Comparison of ENCODE assay signal across 16 mouse cellular contexts in the genomic region with DNA sequence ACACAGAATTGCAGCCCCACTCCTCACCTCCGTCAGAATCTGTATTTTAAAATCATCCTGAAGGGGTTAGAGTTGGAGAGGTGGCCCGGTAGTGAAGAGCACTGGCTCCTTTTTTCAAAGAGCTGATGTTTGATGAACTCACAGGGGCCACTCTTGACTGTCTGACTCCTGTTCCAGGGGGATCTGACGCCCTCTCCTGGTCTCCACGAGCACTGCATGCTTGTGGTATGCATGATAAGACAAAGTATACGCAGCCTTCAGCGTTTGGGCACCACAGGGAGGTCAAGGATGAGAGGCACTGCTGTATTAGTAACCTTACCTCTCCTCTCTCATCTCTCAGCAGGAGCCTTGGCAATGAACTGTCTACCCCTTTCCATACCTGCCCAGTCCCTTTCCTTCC. TPM values are rescaled to one million over a fixed set of nuclear protein-coding genes. Genes with fewer than 3 reads are reported as not detected.
DNase-seq lines count a peak whose midpoint lies in the region; ATAC-seq and TF ChIP-seq lines count a peak whose summit lies in the region.
"Had no signal": no experiment of that assay in that cellular context is flagged by ENCODE, and none has a peak within 500 bp of the region (broad histone marks: within the 10 kb centered on the region; RNA-seq: fewer than 3 reads in every experiment).

No protein-coding gene starts in this region.

- no peak for DNase-seq in kidney, postnatal 0 days (ENCODE audit: low spot score)
- DNase-seq in kidney, adult 18-20 months = no peak
- DNase-seq in thymus, postnatal 4 days = peak; percentile 51
- DNase-seq in thymus, adult 18-20 months = no peak
- DNase-seq in retina, embryonic 14.5 days (ENCODE audit: low spot score) = no peak
- DNase-seq in T-cell, adult 2 months (ENCODE audit: low spot score) = no peak
- DNase-seq in kidney, postnatal 25 days = no peak
- DNase-seq: adrenal gland, postnatal 10 days; cerebellum, adult 11 months; heart, postnatal 36 days; kidney, adult 11 months; layer of hippocampus, adult 9-11 months had no signal

- no peak overlapping the region for H3K4me3 ChIP-seq in kidney, postnatal 0 days (replicated peaks; ENCODE audit: low read depth, low read length)
- H3K4me3 ChIP-seq in limb, embryonic 15.5 days = no peak overlapping the region
- H3K4me3 ChIP-seq: forebrain, embryonic 15.5 days; midbrain, embryonic 13.5 days had no signal

- H3K27me3 ChIP-seq in kidney, postnatal 0 days (ENCODE audit: insufficient read depth, low read length) = no peaks in the 10 kb centered on the region
- no peaks in the 10 kb centered on the region for H3K27me3 ChIP-seq in limb, embryonic 15.5 days
- H3K27me3 ChIP-seq: forebrain, embryonic 15.5 days; midbrain, embryonic 13.5 days had no signal

- H3K36me3 ChIP-seq in kidney, postnatal 0 days (ENCODE audit: insufficient read depth, low read length) = peaks cover 17% of the 10 kb centered on the region
- H3K36me3 ChIP-seq in limb, embryonic 15.5 days = peaks cover 29% of the 10 kb centered on the region

- H3K4me1 ChIP-seq in kidney, postnatal 0 days (replicated peaks; ENCODE audit: insufficient read depth, low read length) = peaks cover 28% of the 10 kb centered on the region; the same call in 1 of the 2 replicates
- H3K4me1 ChIP-seq in limb, embryonic 15.5 days = peaks cover 32% of the 10 kb centered on the region

- H3K9me3 ChIP-seq in kidney, postnatal 0 days (replicated peaks; ENCODE audit: low read length) = no peaks in the 10 kb centered on the region
- H3K9me3 ChIP-seq in limb, embryonic 15.5 days = no peaks in the 10 kb centered on the region
- H3K9me3 ChIP-seq: forebrain, embryonic 15.5 days; midbrain, embryonic 13.5 days had no signal

- no peak overlapping the region for H3K4me2 ChIP-seq in kidney, postnatal 0 days (ENCODE audit: low read length)
- no peak overlapping the region for H3K4me2 ChIP-seq in limb, embryonic 15.5 days
- H3K4me2 ChIP-seq: forebrain, embryonic 15.5 days; midbrain, embryonic 13.5 days had no signal

- H3K27ac ChIP-seq in kidney, postnatal 0 days = no peak overlapping the region
- 0 out of 2 replicates have a peak overlapping the region, but pooled peaks have one; percentile 44 for H3K27ac ChIP-seq in limb, embryonic 15.5 days
- H3K27ac ChIP-seq: forebrain, embryonic 15.5 days; midbrain, embryonic 13.5 days had no signal

- no peak for ATAC-seq in kidney, postnatal 0 days (replicated peaks; ENCODE audit: low FRiP score, low read depth)
- ATAC-seq in limb, embryonic 15.5 days (ENCODE audit: insufficient number of reproducible peaks, low FRiP score, low TSS enrichment, low read depth) = no peak
- ATAC-seq: forebrain, embryonic 15.5 days; midbrain, embryonic 13.5 days had no signal

- 60% methylated on average over 6 of the region's 6 CpGs for WGBS in kidney, postnatal 0 days
- WGBS in limb, embryonic 15.5 days = 62% methylated on average over 6 of the region's 6 CpGs

- TF ChIP-seq CTCF in kidney, postnatal 0 days (IDR thresholded peaks at IDR 0.05; ENCODE audit: low read depth) = peak; percentile 52

- no peak overlapping the region for H3K9ac ChIP-seq in kidney, postnatal 0 days (ENCODE audit: low read depth, low read length)
- H3K9ac ChIP-seq in limb, embryonic 15.5 days = no peak overlapping the region
- H3K9ac ChIP-seq: forebrain, embryonic 15.5 days; midbrain, embryonic 13.5 days had no signal

RNA-seq across cellular contexts. Expression of gene Cfap43, which starts 19.1 kb away (rescaled TPM):
- 0.06 and 0.16 TPM in 2 replicates for polyA plus RNA-seq in kidney, postnatal 0 days (2015; fragmentation: Nextera tagmentation; extraction: Ambion mirVana)
- 0.34 and 0.47 TPM in 2 replicates for polyA plus RNA-seq in limb, embryonic 15.5 days (2015; fragmentation: Nextera tagmentation; extraction: Ambion mirVana)
- polyA plus RNA-seq: liver, embryonic 16.5 days had no signal

RNA-seq across cellular contexts. Expression of gene Itprip, which starts 19.1 kb away (rescaled TPM):
- 10.7 and 12.1 TPM in 2 replicates for polyA plus RNA-seq in kidney, postnatal 0 days (2015; fragmentation: Nextera tagmentation; extraction: Ambion mirVana)
- 23.0 and 24.3 TPM in 2 replicates for polyA plus RNA-seq in limb, embryonic 15.5 days (2015; fragmentation: Nextera tagmentation; extraction: Ambion mirVana)

RNA-seq across cellular contexts. Expression of gene Gsto2, which starts 34.7 kb away (rescaled TPM):
- polyA plus RNA-seq in kidney, postnatal 0 days (2015; fragmentation: Nextera tagmentation; extraction: Ambion mirVana) = 1.7 and 1.9 TPM in 2 replicates
- polyA plus RNA-seq in limb, embryonic 15.5 days (2015; fragmentation: Nextera tagmentation; extraction: Ambion mirVana) = 1.1 and 1.3 TPM in 2 replicates

RNA-seq across cellular contexts. Expression of gene Cfap58, which starts 37.5 kb away (rescaled TPM):
- polyA plus RNA-seq in kidney, postnatal 0 days (2015; fragmentation: Nextera tagmentation; extraction: Ambion mirVana) = 0.09 TPM in 1 of 2 replicates, not detected in the other
- polyA plus RNA-seq in limb, embryonic 15.5 days (2015; fragmentation: Nextera tagmentation; extraction: Ambion mirVana) = not detected in 2 replicates
- polyA plus RNA-seq: liver, embryonic 16.5 days had no signal

RNA-seq across cellular contexts. Expression of gene Gsto1, which starts 45.2 kb away (rescaled TPM):
- polyA plus RNA-seq in kidney, postnatal 0 days (2015; fragmentation: Nextera tagmentation; extraction: Ambion mirVana) = 150 and 159 TPM in 2 replicates
- polyA plus RNA-seq in limb, embryonic 15.5 days (2015; fragmentation: Nextera tagmentation; extraction: Ambion mirVana) = 227 and 249 TPM in 2 replicates
